Mouse (Mus musculus): ENCODE measurements around the gene Cacna2d1. TPM values are rescaled to one million over a fixed set of nuclear protein-coding genes. Genes with fewer than 3 reads are reported as not detected.

The Cacna2d1 gene
- total RNA-seq, 2 experiments from 2014 or later: 57.2 to 62.6 TPM

- DNase-seq: no peak
These were observed 128.3 kb downstream of the Cacna2d1 start for GRCm38 (mm10) chr5:16062773-16063172.

- no peak for DNase-seq
These were observed 128.8 kb downstream of the Cacna2d1 start for GRCm38 (mm10) chr5:16063273-16063672.

- DNase-seq: no peak
These were observed 129.5 kb downstream of the Cacna2d1 start for GRCm38 (mm10) chr5:16063949-16064348.

GRCm38 (mm10) chr5:16065816-16066215 is 131.3 kb downstream of the Cacna2d1 start:
- DNase-seq: no peak

GRCm38 (mm10) chr5:16082253-16082652 is 147.8 kb downstream of the Cacna2d1 start:
- DNase-seq: no peak

GRCm38 (mm10) chr5:16086979-16087902 is 152.8 kb downstream of the Cacna2d1 start:
- DNase-seq: no peak

- DNase-seq: no peak
These were observed 153.5 kb downstream of the Cacna2d1 start for GRCm38 (mm10) chr5:16087995-16088394.

- DNase-seq: no peak
These were observed 158.0 kb downstream of the Cacna2d1 start for GRCm38 (mm10) chr5:16092540-16092939.

GRCm38 (mm10) chr5:16093071-16093693 is 158.7 kb downstream of the Cacna2d1 start:
- no peak for DNase-seq

- no peak for DNase-seq
These were observed 160.9 kb downstream of the Cacna2d1 start for GRCm38 (mm10) chr5:16095345-16095744.

GRCm38 (mm10) chr5:16098766-16099165 is 164.3 kb downstream of the Cacna2d1 start:
- DNase-seq: no peak

- DNase-seq: no peak
These were observed 167.3 kb downstream of the Cacna2d1 start for GRCm38 (mm10) chr5:16101820-16102219.

- DNase-seq: no peak
These were observed 171.2 kb downstream of the Cacna2d1 start for GRCm38 (mm10) chr5:16105701-16106100.

- no peak for DNase-seq
These were observed 176.2 kb downstream of the Cacna2d1 start for GRCm38 (mm10) chr5:16110643-16111042.

GRCm38 (mm10) chr5:16113879-16114278 is 179.4 kb downstream of the Cacna2d1 start:
- DNase-seq: no peak

GRCm38 (mm10) chr5:16121334-16121733 is 186.8 kb downstream of the Cacna2d1 start:
- DNase-seq: no peak

- no peak for DNase-seq
These were observed 187.6 kb downstream of the Cacna2d1 start for GRCm38 (mm10) chr5:16122110-16122509.

GRCm38 (mm10) chr5:16134286-16135094 is 200.0 kb downstream of the Cacna2d1 start:
- DNase-seq: no peak

- DNase-seq: no peak
These were observed 201.5 kb downstream of the Cacna2d1 start for GRCm38 (mm10) chr5:16135986-16136385.

- DNase-seq: no peak
These were observed 202.3 kb downstream of the Cacna2d1 start for GRCm38 (mm10) chr5:16136839-16137238.

- DNase-seq: no peak
These were observed 212.1 kb downstream of the Cacna2d1 start for GRCm38 (mm10) chr5:16146602-16147001.

GRCm38 (mm10) chr5:16155375-16156284 is 221.1 kb downstream of the Cacna2d1 start:
- no peak for DNase-seq
